Mouse (Mus musculus) limb, embryonic 14.5 days (tissue): ENCODE results near the gene Ccnj. TPM values are rescaled to one million over a fixed set of nuclear protein-coding genes. Genes with fewer than 3 reads are reported as not detected.

Experiments
- ATAC-seq: fragments of 200-750 bp; cut with Nextera tagmentation; 2 replicates; pipeline ENCODE4 v1.8.0; 2017; ENCODE audit warnings: low read depth, moderate number of reproducible peaks, moderate TSS enrichment; ENCODE audit not compliant: low FRiP score
- DNase-seq: peaks from one replicate; pipeline ENCODE4 v3.0.0-alpha.2; 2015; ENCODE audit warnings: low spot score
- H3K27ac ChIP-seq: fragments of 300-500 bp; sonication (generic); replicated peaks from 2 replicates; pipeline ENCODE4 v1.5.1; 2014; ENCODE audit warnings: low read depth, mild to moderate bottlenecking, low read length, moderate library complexity, mixed read lengths
- H3K27me3 ChIP-seq: fragments of 300-500 bp; sonication (generic); 2 replicates; pipeline ENCODE4 v1.6.1; 2014; ENCODE audit warnings: low read length, mixed read lengths; ENCODE audit not compliant: control insufficient read depth, insufficient read depth
- H3K36me3 ChIP-seq: fragments of 300-500 bp; sonication (generic); 2 replicates; pipeline ENCODE4 v1.6.1; 2014; ENCODE audit warnings: mild to moderate bottlenecking, low read length, moderate library complexity, mixed read lengths; ENCODE audit not compliant: control insufficient read depth, insufficient read depth
- H3K4me1 ChIP-seq: fragments of 300-500 bp; sonication (generic); 2 replicates; pipeline ENCODE4 v1.6.1; 2014; ENCODE audit warnings: antibody characterized with exemption, low read length, mixed read lengths; ENCODE audit not compliant: control insufficient read depth, insufficient read depth
- H3K4me2 ChIP-seq: fragments of 300-500 bp; sonication (generic); replicated peaks from 2 replicates; pipeline ENCODE4 v1.6.1; 2014; ENCODE audit warnings: low read depth, mild to moderate bottlenecking, low read length, moderate library complexity; ENCODE audit not compliant: severe bottlenecking
- H3K4me3 ChIP-seq: fragments of 300-500 bp; sonication (generic); replicated peaks from 2 replicates; pipeline ENCODE4 v1.5.1; 2014; ENCODE audit warnings: low read length
- H3K9ac ChIP-seq: fragments of 300-500 bp; sonication (generic); 2 replicates; pipeline ENCODE4 v1.6.1; 2014; ENCODE audit warnings: mild to moderate bottlenecking, low read depth, low read length, moderate library complexity; ENCODE audit not compliant: severe bottlenecking
- H3K9me3 ChIP-seq: fragments of 300-500 bp; sonication (generic); 2 replicates; pipeline ENCODE4 v1.6.1; 2016; ENCODE audit warnings: low read length; ENCODE audit not compliant: control insufficient read depth
- POLR2A ChIP-seq: fragments of 200-500 bp; IDR thresholded peaks from 2 replicates; pipeline ENCODE4 v1.8.0; 2012; ENCODE audit warnings: inconsistent platforms, mild to moderate bottlenecking, moderate library complexity, borderline replicate concordance; ENCODE audit not compliant: insufficient read depth, insufficient read length; ENCODE audit errors: extremely low read depth
- WGBS: fragments of 180-500 bp; shearing (Covaris S2); extraction: QIAGEN DNeasy Blood & Tissue Kit; methylation state at CpG from one replicate; pipeline ENCODE4 v1.1.7; 2014; 5-methylcytosine and 5-hydroxymethylcytosine counted together
- polyA plus RNA-seq, 2 experiments: library from polyadenylated mRNA; depleted of rRNA in 1 of 2; stranded (reverse) in 1 of 2; unstranded in 1 of 2; fragments of >200 nt; fragmentation: Nextera tagmentation in 1 of 2; extraction: Ambion mirVana in 1 of 2; gene quantifications; 2 replicates each; pipeline versions ENCODE4 v1.2.1 to v1.2.3; 2012 to 2014

The Ccnj gene
- polyA plus RNA-seq, 2 experiments: 9.8 to 12.3 TPM

GRCm38 (mm10) chr19:40844731-40845130 is 13.7 kb downstream of the Ccnj start:
- Histone ChIP-seq H3K27me3 (no peaks in the 10 kb centered on the region), H3K4me3 (no peak overlapping the region), H3K9ac (no peak overlapping the region), H3K9me3 (no peaks in the 10 kb centered on the region), H3K36me3 (peaks cover 82% of the 10 kb centered on the region), H3K27ac (no peak overlapping the region), H3K4me2 (no peak overlapping the region), H3K4me1 (no peaks in the 10 kb centered on the region)
- DNase-seq (no peak), ATAC-seq (no peak)
- no peak for TF ChIP-seq POLR2A
- 92% methylated on average over 13 of the region's 13 CpGs for WGBS

- ATAC-seq (no peak), DNase-seq (no peak)
- H3K27ac ChIP-seq: no peak overlapping the region
- peaks cover 58% of the 10 kb centered on the region for H3K36me3 ChIP-seq
- H3K4me3 ChIP-seq: no peak overlapping the region
- TF ChIP-seq POLR2A: no peak
- 87% methylated on average over 12 of the region's 12 CpGs for WGBS
- no peaks in the 10 kb centered on the region for H3K9me3 ChIP-seq
- H3K9ac ChIP-seq: no peak overlapping the region
- no peaks in the 10 kb centered on the region for H3K4me1 ChIP-seq
- no peaks in the 10 kb centered on the region for H3K27me3 ChIP-seq
- no peak overlapping the region for H3K4me2 ChIP-seq
Observed at GRCm38 (mm10) chr19:40849391-40849790, 18.3 kb downstream of the Ccnj start.

DNA sequence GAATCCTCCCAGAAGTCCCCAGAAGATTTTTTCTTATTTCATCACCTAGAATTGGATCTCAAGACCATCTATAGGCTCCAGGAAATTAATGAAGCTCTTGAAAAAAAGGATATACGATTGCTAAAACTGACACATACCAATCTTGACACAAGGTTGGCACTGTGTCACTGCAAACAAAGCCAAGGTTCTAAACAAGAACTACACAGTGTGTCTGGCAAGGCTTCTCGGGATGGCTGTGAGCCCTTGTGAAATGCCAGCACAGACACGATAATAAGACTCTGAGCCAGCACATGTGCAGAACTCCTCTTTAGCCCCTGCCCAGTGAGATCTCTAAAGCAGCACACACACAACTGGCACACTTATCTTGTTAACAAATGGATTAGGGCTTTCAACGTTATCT is 28.5 kb downstream of the Ccnj start:
- ATAC-seq (no peak), DNase-seq (no peak)
- Histone ChIP-seq H3K4me1 (no peaks in the 10 kb centered on the region), H3K4me2 (no peak overlapping the region), H3K36me3 (no peaks in the 10 kb centered on the region), H3K9me3 (no peaks in the 10 kb centered on the region), H3K27ac (no peak overlapping the region), H3K9ac (no peak overlapping the region), H3K4me3 (no peak overlapping the region), H3K27me3 (no peaks in the 10 kb centered on the region)
- no peak for TF ChIP-seq POLR2A
- 73% methylated on average over 4 of the region's 4 CpGs for WGBS

DNA sequence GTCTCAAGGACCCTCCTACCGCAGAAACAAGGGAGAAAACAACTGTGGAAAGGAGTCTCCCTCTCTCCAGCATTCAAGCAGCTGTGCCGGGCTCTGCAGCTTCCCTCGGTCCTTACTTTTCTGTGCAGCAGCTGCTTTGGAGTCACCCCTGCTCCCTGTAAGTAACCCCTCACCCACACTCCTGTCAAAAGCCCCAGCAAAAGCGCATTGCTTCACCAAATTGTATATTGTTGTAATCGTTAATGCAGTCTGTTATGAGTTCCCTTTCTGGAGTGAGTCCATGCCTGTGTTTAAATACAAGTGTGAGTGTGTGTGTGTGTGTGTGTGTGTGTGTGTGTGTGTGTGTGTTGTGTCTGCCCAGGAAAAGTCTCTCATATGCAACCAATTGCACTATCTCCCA is 37.2 kb downstream of the Ccnj start:
- H3K4me1 ChIP-seq: no peaks in the 10 kb centered on the region
- 29% methylated on average over 5 of the region's 5 CpGs for whole genome bisulfite sequencing
- no peak for DNase-seq
- H3K27me3 ChIP-seq: no peaks in the 10 kb centered on the region
- H3K4me3 ChIP-seq: no peak overlapping the region
- no peak overlapping the region for H3K9ac ChIP-seq
- no peak for TF ChIP-seq POLR2A
- H3K9me3 ChIP-seq: no peaks in the 10 kb centered on the region
- no peak overlapping the region for H3K27ac ChIP-seq
- H3K36me3 ChIP-seq: no peaks in the 10 kb centered on the region
- no peak overlapping the region for H3K4me2 ChIP-seq
- ATAC-seq: no peak

DNA sequence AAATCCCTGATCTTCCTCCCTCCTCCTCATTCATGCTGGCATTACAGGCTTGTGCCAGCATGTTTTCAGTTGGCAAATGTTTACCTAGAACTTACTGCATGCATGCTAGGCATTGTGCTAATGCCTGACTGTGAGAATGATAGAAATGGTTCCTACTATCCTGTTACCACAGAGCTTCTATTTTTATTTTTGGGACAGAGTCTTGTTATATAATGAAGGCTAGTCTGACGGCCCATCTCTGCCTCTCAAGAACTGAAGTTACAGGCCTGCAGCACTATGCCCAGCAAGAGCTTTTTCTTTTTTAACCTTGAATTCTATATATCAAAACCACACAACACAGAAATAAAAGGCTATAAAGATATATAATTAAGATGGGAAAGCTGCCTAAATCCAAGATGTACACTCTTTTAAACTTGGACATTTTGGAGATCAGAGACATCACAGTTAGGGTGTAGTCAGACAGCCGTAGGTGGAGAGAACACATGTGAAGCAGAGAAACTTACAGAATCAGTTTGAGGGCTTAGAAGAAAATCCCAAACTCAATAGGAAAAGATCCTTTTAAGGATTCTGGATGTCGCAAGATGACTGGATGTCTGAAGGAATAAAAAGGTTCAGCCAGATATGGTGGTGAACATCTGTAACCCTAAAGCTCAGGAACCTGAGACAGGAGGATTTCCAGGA is 38.5 kb downstream of the Ccnj start:
- TF ChIP-seq POLR2A: no peak
- Histone ChIP-seq H3K27me3 (no peaks in the 10 kb centered on the region; the same call in 1 of the 2 replicates), H3K4me2 (no peak overlapping the region), H3K9ac (no peak overlapping the region), H3K4me1 (no peaks in the 10 kb centered on the region), H3K36me3 (no peaks in the 10 kb centered on the region), H3K9me3 (peaks cover 3% of the 10 kb centered on the region; the same call in 1 of the 2 replicates), H3K4me3 (no peak overlapping the region), H3K27ac (no peak overlapping the region)
- 92% methylated on average over 3 of the region's 3 CpGs for WGBS
- ATAC-seq: no peak
- no peak for DNase-seq
